Mouse (Mus musculus): ENCODE measurements around the gene Tmtc2. TPM values are rescaled to one million over a fixed set of nuclear protein-coding genes. Genes with fewer than 3 reads are reported as not detected.
A peak's percentile ranks its signal among the peaks of the same experiment; 100 is the strongest.

Gene Tmtc2
- total RNA-seq, 2 experiments from 2014 or later, result 11.8 to 13.1 TPM

GRCm38 (mm10) chr10:105504472-105504871 lies 69.8 kb downstream of the Tmtc2 start:
- DNase-seq (ENCODE audit: low spot score in 2 of 2), result no peak

- no peak for DNase-seq (ENCODE audit: low spot score in 2 of 2)
These were observed 72.5 kb downstream of the Tmtc2 start for GRCm38 (mm10) chr10:105501736-105502135.

DNA sequence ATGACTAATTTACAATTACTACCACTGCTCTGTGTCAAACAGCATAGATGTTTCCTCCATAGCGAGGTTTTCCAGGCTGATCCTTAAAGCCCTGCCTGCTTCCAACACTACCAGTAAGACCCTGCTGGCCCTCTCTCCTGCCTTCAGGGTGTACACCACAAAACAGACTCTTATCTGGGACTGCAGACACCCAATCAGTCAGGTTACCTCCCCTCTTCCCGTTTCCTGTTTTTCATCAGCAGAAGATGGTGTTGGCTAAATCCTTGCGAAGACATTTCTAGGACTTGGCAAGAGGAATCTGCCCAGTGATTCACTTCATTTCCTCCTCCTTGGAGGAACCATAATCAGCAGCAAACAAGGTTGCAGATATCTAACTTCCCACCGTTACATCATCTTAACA lies 73.8 kb downstream of the Tmtc2 start:
- no peak for DNase-seq (ENCODE audit: low spot score in 2 of 2)

DNA sequence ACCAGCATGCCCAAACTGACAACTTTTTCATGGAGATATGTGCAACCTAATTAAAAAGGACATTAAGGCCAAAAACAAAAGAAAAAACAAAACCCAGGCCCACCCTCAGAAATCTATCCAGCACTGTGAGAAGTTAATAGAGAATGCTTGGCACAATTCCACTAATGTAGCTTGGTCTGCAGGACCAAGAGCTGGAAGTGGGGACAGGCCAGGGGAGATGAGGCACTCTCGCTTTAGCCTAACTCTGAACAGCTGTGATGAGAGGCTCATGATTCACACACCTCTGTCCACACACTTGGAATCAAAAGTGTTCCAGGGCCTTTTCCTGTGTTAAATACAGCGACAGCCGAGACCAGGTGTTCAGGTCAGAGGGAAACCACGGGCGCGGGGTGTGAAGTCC lies 79.0 kb downstream of the Tmtc2 start:
- DNase-seq (ENCODE audit: low spot score in 2 of 2), result no peak

DNA sequence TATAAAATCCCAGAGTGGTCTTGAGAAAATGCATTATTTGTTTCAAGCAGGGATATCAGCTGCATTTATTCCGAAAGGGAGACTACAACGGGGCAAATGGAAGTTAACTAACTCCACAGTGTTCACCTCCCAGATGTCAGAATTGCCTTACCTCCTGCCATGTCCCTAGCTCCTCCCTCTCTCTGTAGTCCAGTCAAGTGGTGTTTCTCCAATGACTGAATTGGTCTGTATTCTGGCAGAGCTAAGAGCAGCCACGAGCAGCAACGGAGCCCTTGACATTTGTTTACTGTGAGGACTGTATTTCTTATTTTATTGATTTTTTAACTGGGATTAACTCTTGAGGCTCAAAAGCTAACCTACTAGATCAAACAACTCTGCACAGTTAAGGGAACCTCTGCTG lies 81.8 kb downstream of the Tmtc2 start:
- DNase-seq (ENCODE audit: low spot score in 2 of 2), result no peak

- no peak for DNase-seq (ENCODE audit: low spot score in 2 of 2)
These were observed 83.5 kb downstream of the Tmtc2 start for GRCm38 (mm10) chr10:105490748-105491147.

GRCm38 (mm10) chr10:105489970-105490735 lies 84.1 kb downstream of the Tmtc2 start:
- DNase-seq (ENCODE audit: low spot score in 2 of 2), result peak in 1 of 2 experiments; percentile 4

DNA sequence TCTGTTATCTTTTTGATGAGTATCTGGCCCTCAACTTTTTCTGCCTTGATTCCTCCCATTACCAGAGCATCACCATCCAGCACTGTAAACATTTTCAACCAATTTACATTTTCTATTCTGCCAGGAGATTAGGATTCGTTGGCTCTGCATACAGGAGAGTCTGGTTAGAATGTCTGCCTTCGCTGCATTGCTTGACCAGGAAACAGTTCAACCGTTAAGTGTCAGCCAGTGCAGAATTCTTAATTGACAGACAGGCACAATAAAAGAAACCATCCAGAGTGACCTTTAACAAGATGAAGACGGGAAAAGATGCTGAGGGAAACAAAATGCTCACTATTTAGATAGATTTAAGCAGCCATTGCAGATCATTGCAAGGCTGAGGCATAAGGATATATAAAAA lies 87.3 kb downstream of the Tmtc2 start:
- DNase-seq (ENCODE audit: low spot score in 2 of 2), result no peak

DNA sequence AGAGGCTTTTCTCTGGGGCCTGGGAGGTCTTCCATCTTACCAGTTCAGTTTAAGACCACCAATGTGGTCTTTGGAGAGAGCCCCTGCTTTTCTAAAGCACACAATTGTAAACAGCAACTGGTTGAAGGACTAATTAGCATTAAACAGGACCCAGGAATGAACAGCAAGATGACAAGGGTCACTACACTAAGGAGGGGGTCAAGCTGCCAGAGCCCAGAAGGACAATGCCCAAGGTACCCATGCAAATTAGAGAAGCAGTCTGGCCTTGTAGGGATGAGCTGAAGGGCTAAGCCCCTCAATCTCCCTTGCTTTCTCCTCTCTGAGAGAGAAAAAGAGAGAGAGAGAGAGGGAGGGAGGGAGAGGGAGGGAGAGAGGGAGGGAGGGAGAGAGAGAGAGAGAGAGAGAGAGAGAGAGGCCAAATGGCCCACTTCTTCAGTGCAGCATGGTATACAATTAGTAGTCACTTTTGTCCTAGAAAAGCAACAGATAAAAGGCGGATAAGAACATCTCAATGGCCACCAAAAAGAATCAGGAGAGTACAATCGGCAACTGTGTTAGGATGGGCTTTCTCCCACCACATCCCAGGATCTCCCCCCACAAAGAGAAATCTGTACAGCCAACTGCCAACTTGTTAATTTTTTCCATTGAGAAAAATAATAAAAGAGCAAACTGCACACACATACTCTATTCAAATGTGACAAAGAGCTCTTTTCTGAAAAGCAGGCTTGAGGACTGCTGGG lies 89.7 kb downstream of the Tmtc2 start:
- no peak for DNase-seq (ENCODE audit: low spot score in 2 of 2)

DNA sequence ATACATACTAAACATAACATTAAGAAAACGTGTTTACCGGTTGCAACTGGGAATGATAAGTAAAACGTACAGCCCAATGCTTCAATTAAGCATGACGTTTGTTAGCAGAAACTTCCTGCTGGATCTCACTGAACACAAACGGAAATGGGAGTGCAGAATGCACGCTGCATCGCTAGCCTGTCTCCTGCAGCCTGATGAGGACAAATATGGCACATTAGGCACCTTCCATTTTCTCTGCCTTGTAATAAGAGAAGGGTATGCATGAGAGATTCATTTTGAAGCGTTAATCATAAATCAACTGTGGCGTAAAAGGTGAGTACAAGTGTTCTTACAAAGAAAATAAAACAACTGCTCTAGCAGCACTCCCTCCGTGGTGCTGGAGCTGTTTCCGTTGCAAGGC lies 94.5 kb downstream of the Tmtc2 start:
- DNase-seq (ENCODE audit: low spot score in 2 of 2), result no peak

GRCm38 (mm10) chr10:105477623-105478238 lies 96.5 kb downstream of the Tmtc2 start:
- no peak for DNase-seq (ENCODE audit: low spot score in 2 of 2)

GRCm38 (mm10) chr10:105474162-105474830 lies 100.0 kb downstream of the Tmtc2 start:
- no peak for DNase-seq (ENCODE audit: low spot score in 2 of 2)

GRCm38 (mm10) chr10:105464378-105464777 lies 109.9 kb downstream of the Tmtc2 start:
- DNase-seq (ENCODE audit: low spot score in 2 of 2), result no peak

DNA sequence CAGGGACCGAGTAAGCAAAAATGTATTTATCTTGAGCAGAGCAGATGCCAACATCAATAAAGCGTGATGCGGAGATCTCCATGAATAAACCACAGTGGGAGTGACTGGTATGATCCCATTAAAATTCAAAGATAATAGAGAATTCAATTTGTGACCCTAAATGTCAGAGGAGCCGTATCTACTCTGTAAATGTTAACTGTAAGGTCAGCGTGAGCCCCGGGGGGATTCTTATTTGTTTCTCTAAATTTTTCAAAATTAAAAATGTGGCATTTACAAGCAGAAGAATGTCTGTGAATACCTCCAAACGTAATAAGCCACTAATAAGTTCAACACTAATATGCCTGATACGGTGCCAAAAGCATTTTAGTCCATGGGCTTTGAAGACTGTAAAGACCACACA lies 120.8 kb downstream of the Tmtc2 start:
- DNase-seq (ENCODE audit: low spot score in 2 of 2), result no peak

DNA sequence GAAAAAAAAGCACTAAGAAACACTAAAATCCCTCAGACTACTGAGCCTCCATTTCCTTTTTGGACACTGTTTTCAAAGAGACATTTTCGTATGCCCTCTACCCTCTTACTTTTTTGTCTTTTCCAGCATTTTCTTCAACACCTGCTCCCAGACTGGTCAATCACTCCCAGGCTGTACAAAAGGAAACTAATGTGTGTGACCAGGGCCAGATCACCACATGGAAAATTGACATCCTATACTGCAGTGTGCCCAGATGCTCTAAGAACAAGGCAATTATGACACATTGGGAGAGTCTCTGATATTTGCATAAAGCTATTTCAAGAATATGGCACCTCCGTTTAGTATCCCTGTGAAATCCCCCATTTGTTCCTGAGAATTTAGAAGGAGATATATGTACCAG lies 127.1 kb downstream of the Tmtc2 start:
- DNase-seq (ENCODE audit: low spot score in 2 of 2), result no peak

- DNase-seq (ENCODE audit: low spot score in 2 of 2), result no peak
These were observed 129.9 kb downstream of the Tmtc2 start for GRCm38 (mm10) chr10:105444309-105444708.

DNA sequence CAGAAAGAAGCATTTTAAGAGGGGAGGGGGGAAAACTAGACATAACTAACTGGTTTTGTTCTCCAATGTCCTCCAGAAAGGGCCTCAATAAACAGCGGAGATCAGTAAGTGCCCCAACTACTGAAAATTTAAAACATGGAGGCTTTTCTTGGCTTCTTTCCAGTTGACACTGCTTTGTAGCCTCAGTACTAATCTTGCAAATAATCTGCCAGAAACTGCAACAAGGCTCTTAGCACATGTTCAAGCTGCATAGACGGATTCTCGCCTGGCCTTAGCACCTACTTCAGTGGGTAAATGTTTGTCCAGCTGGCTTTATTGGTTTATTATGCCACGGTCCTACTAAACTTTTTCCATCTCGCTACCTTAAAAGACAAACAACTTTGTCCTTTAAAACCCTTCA lies 139.4 kb downstream of the Tmtc2 start:
- no peak for DNase-seq (ENCODE audit: low spot score in 2 of 2)

GRCm38 (mm10) chr10:105430885-105431284 lies 143.4 kb downstream of the Tmtc2 start:
- DNase-seq (ENCODE audit: low spot score in 2 of 2), result no peak

DNA sequence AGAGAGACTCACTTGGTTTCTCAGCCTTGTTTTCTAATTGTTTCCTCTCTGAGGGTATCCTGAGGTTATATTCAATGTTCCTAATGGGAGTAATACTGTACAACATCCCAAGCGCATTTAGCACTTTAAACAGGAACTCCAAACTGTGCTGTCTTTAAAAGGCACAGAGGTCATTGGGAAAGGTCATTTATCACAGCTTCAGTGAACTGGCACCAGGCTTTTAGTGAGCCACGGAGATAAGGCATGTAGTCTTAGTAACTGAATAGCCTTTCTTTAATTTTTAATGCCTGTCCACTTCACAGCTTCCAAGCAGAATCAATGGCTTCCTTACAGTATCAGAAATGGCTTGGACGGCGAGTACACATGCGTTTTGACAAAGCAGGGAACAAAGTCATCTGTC lies 144.0 kb downstream of the Tmtc2 start:
- no peak for DNase-seq (ENCODE audit: low spot score in 2 of 2)

GRCm38 (mm10) chr10:105428080-105428479 lies 146.2 kb downstream of the Tmtc2 start:
- no peak for DNase-seq (ENCODE audit: low spot score in 2 of 2)

- DNase-seq (ENCODE audit: low spot score in 2 of 2), result no peak
These were observed 146.6 kb downstream of the Tmtc2 start for GRCm38 (mm10) chr10:105427625-105428024.

- DNase-seq (ENCODE audit: low spot score in 2 of 2), result no peak
These were observed 149.2 kb downstream of the Tmtc2 start for GRCm38 (mm10) chr10:105425052-105425451.

Data from adrenal gland, postnatal 4 days (tissue).